Mouse (Mus musculus): ENCODE data around the gene Ciao2b. TPM values are rescaled to one million over a fixed set of nuclear protein-coding genes. Genes with fewer than 3 reads are reported as not detected.

Ciao2b gene
- total and polyA plus RNA-seq, 3 experiments = 72.2 to 81.1 (median 76.4) TPM

DNA sequence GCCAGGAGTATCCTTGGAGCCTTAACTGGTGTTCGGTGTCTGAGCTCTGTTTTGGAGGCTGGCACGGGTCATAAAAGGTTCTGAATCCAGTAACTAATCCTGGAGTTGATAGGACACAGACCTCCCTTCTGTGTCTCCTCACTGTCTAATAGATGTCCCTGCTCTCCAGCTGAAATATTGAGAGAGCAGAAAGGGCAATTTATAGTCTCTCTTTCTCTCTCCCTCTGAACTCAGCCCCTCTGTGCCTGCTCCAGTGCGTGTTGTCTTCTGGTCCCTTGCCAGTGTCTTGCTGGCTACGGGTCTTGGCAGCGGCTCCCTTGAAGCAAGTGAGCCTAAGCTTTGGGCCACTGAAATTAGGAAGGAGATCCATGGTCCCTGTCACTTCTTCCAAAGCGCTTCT, 44.1 kb downstream of the Ciao2b start:
- peaks cover under 1 to 18% of the 10 kb centered on the region in 2 experiments; a peak in 2 of 4 replicates for H3K4me1 ChIP-seq (ENCODE audit: control insufficient read depth in 1 of 2, insufficient read depth in 2 of 2)
- H3K9me3 ChIP-seq (replicated peaks; ENCODE audit: low read length) = no peaks in the 10 kb centered on the region
- no peaks in the 10 kb centered on the region for H3K27me3 ChIP-seq (replicated peaks)
- H3K36me3 ChIP-seq (replicated peaks in 1 of 2; ENCODE audit: control insufficient read depth in 1 of 2, insufficient read depth in 1 of 2, low read length in 1 of 2) = peaks cover 23 to 54% of the 10 kb centered on the region in 2 experiments
- no peak overlapping the region for H3K4me3 ChIP-seq (replicated peaks in 1 of 3; ENCODE audit: low read depth in 2 of 3, low read length in 2 of 3, poor library complexity in 1 of 3)
- H3K9ac ChIP-seq (ENCODE audit: insufficient read depth, low read depth) = no peak overlapping the region
- H3K4me2 ChIP-seq (ENCODE audit: insufficient read depth, low read depth, poor library complexity, severe bottlenecking) = no peak overlapping the region
- no peak for TF ChIP-seq MXI1 (IDR thresholded peaks at IDR 0.05; ENCODE audit: low read depth, low read length)
- no peak for TF ChIP-seq ZKSCAN1 (IDR thresholded peaks at IDR 0.05; ENCODE audit: borderline replicate concordance, low read depth, low read length)
- TF ChIP-seq JUN (IDR thresholded peaks at IDR 0.05; ENCODE audit: insufficient read depth, low read depth, low read length) = no peak
- TF ChIP-seq GABPA (IDR thresholded peaks at IDR 0.05; ENCODE audit: insufficient replicate concordance, low read depth, low read length) = no peak
- TF ChIP-seq HCFC1 (IDR thresholded peaks at IDR 0.05; ENCODE audit: low read depth, low read length) = no peak
- TF ChIP-seq USF2 (conservative IDR thresholded peaks at IDR 0.05; ENCODE audit: low read depth, low read length) = no peak
- in situ Hi-C loops (cut with MboI; ENCODE audit: low pct_ligation_motif_present, low pct_unique_long_range_greater_than_20kb, low sequenced_read_pairs) = no loop called here
- no peak overlapping the region for H3K27ac ChIP-seq (ENCODE audit: insufficient read depth, low read depth)
- dilution Hi-C loops (cut with MboI; ENCODE audit: extremely low pct_ligation_motif_present, extremely low pct_unique_long_range_greater_than_20kb, low sequenced_read_pairs) = no loop called here
- H3K79me2 ChIP-seq (replicated peaks; ENCODE audit: control insufficient read depth, extremely low read depth, insufficient read depth, poor library complexity, severe bottlenecking) = peaks cover 2% of the 10 kb centered on the region; the same call in 1 of the 2 replicates
- no peak for DNase-seq (ENCODE audit: extremely low read depth)

DNA sequence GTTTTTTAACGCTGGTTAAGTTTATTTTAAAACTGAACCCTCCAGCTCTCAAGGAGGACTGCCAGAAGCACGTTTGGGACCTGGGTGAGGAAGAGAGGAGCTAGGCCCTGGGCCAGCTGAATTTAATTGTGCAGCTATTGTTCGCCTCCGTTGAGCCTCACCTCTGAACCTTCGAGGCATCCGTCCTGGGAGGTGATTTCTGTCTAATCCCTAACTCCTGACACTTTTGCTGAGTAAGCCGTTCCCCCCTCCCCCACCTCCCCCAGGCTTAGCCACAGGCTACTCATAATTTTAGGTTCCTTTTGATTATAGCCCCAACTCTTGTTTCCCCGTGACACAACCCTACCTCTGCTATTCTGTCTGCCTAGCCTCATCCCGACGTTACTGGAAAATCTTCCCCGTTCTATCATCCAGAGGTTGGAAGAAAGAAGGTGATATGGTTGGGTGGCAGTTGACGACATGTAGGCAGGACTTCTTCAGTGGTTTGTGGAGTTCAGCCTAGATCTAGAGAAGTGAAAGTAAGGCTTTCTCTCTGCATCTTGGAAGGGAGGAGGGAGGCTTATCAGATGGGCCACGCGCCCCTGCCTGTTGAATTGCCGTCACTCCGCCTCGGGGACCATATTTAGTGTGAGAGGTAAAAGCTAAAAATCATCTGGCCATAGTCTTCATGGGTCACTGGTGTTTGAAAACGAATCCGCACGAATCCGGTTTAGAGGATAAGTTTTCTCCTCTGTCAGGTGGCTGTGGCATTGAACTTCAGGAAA, 45.8 kb downstream of the Ciao2b start:
- Histone ChIP-seq H3K27me3 (replicated peaks) (no peaks in the 10 kb centered on the region), H3K9ac (ENCODE audit: insufficient read depth, low read depth) (no peak overlapping the region), H3K27ac (ENCODE audit: insufficient read depth, low read depth) (no peak overlapping the region), H3K79me2 (replicated peaks; ENCODE audit: control insufficient read depth, extremely low read depth, insufficient read depth, poor library complexity, severe bottlenecking) (peaks cover 7% of the 10 kb centered on the region; the same call in 1 of the 2 replicates), H3K9me3 (replicated peaks; ENCODE audit: low read length) (no peaks in the 10 kb centered on the region), H3K4me3 (replicated peaks in 1 of 3; ENCODE audit: low read depth in 2 of 3, low read length in 2 of 3, poor library complexity in 1 of 3) (no peak overlapping the region), H3K36me3 (replicated peaks in 1 of 2; ENCODE audit: control insufficient read depth in 1 of 2, insufficient read depth in 1 of 2, low read length in 1 of 2) (peaks cover 23 to 54% of the 10 kb centered on the region in 2 experiments), H3K4me1 (ENCODE audit: control insufficient read depth in 1 of 2, insufficient read depth in 2 of 2) (peaks cover 3 to 27% of the 10 kb centered on the region in 2 experiments; a peak in 2 of 4 replicates), H3K4me2 (ENCODE audit: insufficient read depth, low read depth, poor library complexity, severe bottlenecking) (no peak overlapping the region)
- dilution Hi-C loops (cut with MboI; ENCODE audit: extremely low pct_ligation_motif_present, extremely low pct_unique_long_range_greater_than_20kb, low sequenced_read_pairs) = no loop called here
- in situ Hi-C loops (cut with MboI; ENCODE audit: low pct_ligation_motif_present, low pct_unique_long_range_greater_than_20kb, low sequenced_read_pairs) = no loop called here
- TF ChIP-seq ZKSCAN1 (IDR thresholded peaks at IDR 0.05; ENCODE audit: borderline replicate concordance, low read depth, low read length) (no peak), MAZ (IDR thresholded peaks at IDR 0.05; ENCODE audit: low read depth, low read length) (no peak), MAFK (IDR thresholded peaks at IDR 0.05; ENCODE audit: insufficient replicate concordance, low read length) (peak; percentile 29; the same call in 1 of the 2 replicates)
- DNase-seq (ENCODE audit: extremely low read depth) = no peak

DNA sequence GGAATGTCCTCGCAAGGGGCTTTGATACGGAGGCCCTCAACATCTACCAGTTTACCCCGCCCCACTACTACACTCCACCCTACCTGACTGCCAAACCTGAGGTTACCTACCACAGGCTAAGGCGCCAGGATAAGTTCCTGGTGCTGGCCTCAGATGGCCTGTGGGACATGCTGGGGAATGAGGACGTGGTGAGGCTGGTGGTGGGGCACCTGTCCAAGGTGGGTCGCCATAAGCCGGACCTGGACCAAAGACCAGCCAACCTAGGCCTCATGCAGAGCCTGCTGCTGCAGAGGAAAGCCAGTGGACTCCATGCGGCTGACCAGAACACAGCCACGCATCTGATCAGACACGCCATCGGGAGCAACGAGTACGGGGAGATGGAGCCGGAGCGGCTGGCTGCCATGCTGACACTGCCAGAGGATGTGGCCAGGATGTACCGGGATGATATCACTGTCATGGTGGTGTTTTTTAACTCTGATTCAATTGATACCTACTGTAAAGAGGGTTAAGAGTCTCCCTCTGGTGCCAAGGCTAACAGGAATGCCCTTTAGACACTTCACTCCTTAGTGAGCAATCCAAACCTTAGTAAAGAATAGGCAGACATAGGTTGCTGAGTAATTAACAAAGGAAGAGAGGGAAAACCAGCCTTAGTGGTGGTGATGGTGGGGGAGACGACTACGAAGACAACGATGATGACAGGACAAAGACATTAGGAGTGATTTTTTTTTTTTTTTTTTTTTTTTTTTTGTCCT, 47.0 kb downstream of the Ciao2b start:
- H3K27ac ChIP-seq (ENCODE audit: insufficient read depth, low read depth) = no peak overlapping the region
- H3K9me3 ChIP-seq (replicated peaks; ENCODE audit: low read length) = no peaks in the 10 kb centered on the region
- in situ Hi-C loops (cut with MboI; ENCODE audit: low pct_ligation_motif_present, low pct_unique_long_range_greater_than_20kb, low sequenced_read_pairs) (no loop called here), dilution Hi-C loops (cut with MboI; ENCODE audit: extremely low pct_ligation_motif_present, extremely low pct_unique_long_range_greater_than_20kb, low sequenced_read_pairs) (no loop called here)
- H3K79me2 ChIP-seq (replicated peaks; ENCODE audit: control insufficient read depth, extremely low read depth, insufficient read depth, poor library complexity, severe bottlenecking) = peaks cover 7% of the 10 kb centered on the region; the same call in 1 of the 2 replicates
- no peaks in the 10 kb centered on the region for H3K27me3 ChIP-seq (replicated peaks)
- DNase-seq (ENCODE audit: extremely low read depth) = no peak
- H3K4me2 ChIP-seq (ENCODE audit: insufficient read depth, low read depth, poor library complexity, severe bottlenecking) = no peak overlapping the region
- TF ChIP-seq RAD21 (IDR thresholded peaks at IDR 0.05; ENCODE audit: low read depth, low read length) = no peak
- TF ChIP-seq TBP (conservative IDR thresholded peaks at IDR 0.05; ENCODE audit: low read depth, low read length) = no peak
- no peak for TF ChIP-seq CTCF (conservative IDR thresholded peaks at IDR 0.05 in 1 of 2, IDR thresholded peaks at IDR 0.05 in 1 of 2; ENCODE audit: low read depth in 2 of 2, low read length in 2 of 2)
- no peak for TF ChIP-seq JUN (IDR thresholded peaks at IDR 0.05; ENCODE audit: insufficient read depth, low read depth, low read length)
- TF ChIP-seq POLR2A (IDR thresholded peaks at IDR 0.05; ENCODE audit: low read depth, low read length) = no peak
- TF ChIP-seq HCFC1 (IDR thresholded peaks at IDR 0.05; ENCODE audit: low read depth, low read length) = no peak
- TF ChIP-seq ZKSCAN1 (IDR thresholded peaks at IDR 0.05; ENCODE audit: borderline replicate concordance, low read depth, low read length) = no peak
- no peak for TF ChIP-seq MEF2A (IDR thresholded peaks at IDR 0.05; ENCODE audit: borderline replicate concordance, low read depth, low read length)
- TF ChIP-seq E2F4 (IDR thresholded peaks at IDR 0.05; ENCODE audit: insufficient replicate concordance, low read depth, low read length) = no peak
- TF ChIP-seq USF2 (conservative IDR thresholded peaks at IDR 0.05; ENCODE audit: low read depth, low read length) = no peak
- no peak for TF ChIP-seq CHD2 (IDR thresholded peaks at IDR 0.05; ENCODE audit: low read length)
- no peak for TF ChIP-seq MAFK (IDR thresholded peaks at IDR 0.05; ENCODE audit: insufficient replicate concordance, low read length)
- no peak for TF ChIP-seq KAT2A (IDR thresholded peaks at IDR 0.05; ENCODE audit: insufficient replicate concordance, low read length)
- no peak for TF ChIP-seq BHLHE40 (IDR thresholded peaks at IDR 0.05; ENCODE audit: low read depth, low read length)
- no peak for TF ChIP-seq NELFE (IDR thresholded peaks at IDR 0.05; ENCODE audit: low read depth, low read length)
- TF ChIP-seq EP300 (IDR thresholded peaks at IDR 0.05; ENCODE audit: low read length) = no peak
- no peak for TF ChIP-seq MXI1 (IDR thresholded peaks at IDR 0.05; ENCODE audit: low read depth, low read length)
- no peak for TF ChIP-seq SMC3 (IDR thresholded peaks at IDR 0.05; ENCODE audit: low read depth, low read length)
- no peak for TF ChIP-seq TCF12 (IDR thresholded peaks at IDR 0.05; ENCODE audit: low read depth, low read length)
- H3K4me1 ChIP-seq (ENCODE audit: control insufficient read depth in 1 of 2, insufficient read depth in 2 of 2) = peaks cover 3 to 33% of the 10 kb centered on the region in 2 experiments; a peak in 2 of 4 replicates
- no peak overlapping the region for H3K9ac ChIP-seq (ENCODE audit: insufficient read depth, low read depth)
- peaks cover 23 to 54% of the 10 kb centered on the region in 2 experiments for H3K36me3 ChIP-seq (replicated peaks in 1 of 2; ENCODE audit: control insufficient read depth in 1 of 2, insufficient read depth in 1 of 2, low read length in 1 of 2)
- H3K4me3 ChIP-seq (replicated peaks in 1 of 3; ENCODE audit: low read depth in 2 of 3, low read length in 2 of 3, poor library complexity in 1 of 3) = no peak overlapping the region

Data from CH12.LX (cell line).